Mouse (Mus musculus) kidney, postnatal 25 days (tissue): Measurements from ENCODE around the gene Nppc.
A peak's percentile ranks its signal among the peaks of the same experiment; 100 is the strongest.

Experiments used
- DNase-seq, 2 experiments: peaks; one replicate each; pipeline ENCODE4 v3.0.0; 2021; ENCODE audit warnings: mixed read lengths in 2 of 2

Nppc gene

GRCm38 (mm10) chr1:86650272-86650671 is 20.1 kb downstream of the Nppc start:
- peak; percentile 65 to 66 for DNase-seq

GRCm38 (mm10) chr1:86647517-86647916 is 22.9 kb downstream of the Nppc start:
- no peak for DNase-seq

- DNase-seq = peak in 1 of 2 experiments; percentile 20
Observed at GRCm38 (mm10) chr1:86643101-86643809, 27.1 kb downstream of the Nppc start.

- DNase-seq = peak; percentile 6 to 33
Observed at GRCm38 (mm10) chr1:86634751-86635359, 35.5 kb downstream of the Nppc start.

- peak in 1 of 2 experiments; percentile 15 for DNase-seq
Observed at GRCm38 (mm10) chr1:86633840-86634750, 36.3 kb downstream of the Nppc start.

GRCm38 (mm10) chr1:86633434-86633833 is 36.9 kb downstream of the Nppc start:
- DNase-seq = no peak

- peak in 1 of 2 experiments; percentile 11 for DNase-seq
Observed at GRCm38 (mm10) chr1:86632732-86633380, 37.5 kb downstream of the Nppc start.

GRCm38 (mm10) chr1:86630527-86630926 is 39.8 kb downstream of the Nppc start:
- no peak for DNase-seq

GRCm38 (mm10) chr1:86629936-86630335 is 40.4 kb downstream of the Nppc start:
- DNase-seq = no peak

- DNase-seq = no peak
Observed at GRCm38 (mm10) chr1:86628270-86628669, 42.1 kb downstream of the Nppc start.

GRCm38 (mm10) chr1:86623001-86624000 is 47.1 kb downstream of the Nppc start:
- DNase-seq = no peak

GRCm38 (mm10) chr1:86622296-86622695 is 48.1 kb downstream of the Nppc start:
- no peak for DNase-seq

- peak; percentile 58 to 83 for DNase-seq
Observed at GRCm38 (mm10) chr1:86618454-86619125, 51.8 kb downstream of the Nppc start.
